Mouse (Mus musculus): ENCODE data around the gene Acot9.

DNA sequence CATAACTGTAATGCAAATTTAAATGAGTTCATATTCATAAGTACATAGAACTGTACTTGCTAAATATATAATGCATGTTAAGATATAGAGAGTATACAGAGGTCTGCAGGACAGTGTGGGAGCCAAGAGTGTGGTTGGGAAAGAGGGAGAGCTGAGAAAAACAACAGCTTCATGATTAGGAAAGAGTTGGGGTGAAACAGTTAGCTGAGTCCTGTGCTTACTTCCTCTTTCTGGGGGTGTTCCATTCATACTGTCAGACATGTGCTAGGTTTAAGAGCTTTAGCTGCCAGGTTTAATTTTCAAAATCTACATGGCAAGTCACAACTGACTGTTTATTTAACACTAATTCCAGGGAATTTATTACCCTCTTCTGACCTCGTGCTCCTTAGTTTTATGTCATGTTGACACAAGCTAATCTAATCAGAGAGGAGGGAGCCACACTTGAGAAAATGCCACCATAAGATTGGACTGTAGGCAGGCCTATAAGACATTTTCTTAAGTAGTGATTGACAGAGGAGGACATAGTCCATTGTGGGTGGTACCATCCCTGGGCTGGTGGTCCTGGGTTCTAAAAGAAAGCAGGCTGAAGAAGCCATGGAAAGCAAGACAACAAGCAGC lies 18.3 kb downstream of the Acot9 start:
- TF ChIP-seq CTCF (IDR thresholded peaks at IDR 0.05; ENCODE audit: borderline replicate concordance, insufficient read depth, low read length) (no peak), POLR2A (IDR thresholded peaks at IDR 0.05; ENCODE audit: low read depth, low read length) (no peak)

Measured in embryonic fibroblast, embryonic 13.5 days (primary cell).